In genomic region chr4:26336563-26336962, GRCm38 (mm10) we compare ENCODE assay signal across 27 mouse cellular contexts.
"Had no signal": no experiment of that assay in that cellular context is flagged by ENCODE, and none has a peak within 500 bp of the region (broad histone marks: within the 10 kb centered on the region; RNA-seq: fewer than 3 reads in every experiment).

No protein-coding gene starts in this region.

- H3K9ac ChIP-seq: embryonic facial prominence, embryonic 12.5 days; embryonic facial prominence, embryonic 13.5 days; embryonic facial prominence, embryonic 15.5 days; forebrain, embryonic 12.5 days; forebrain, embryonic 13.5 days; forebrain, embryonic 15.5 days; forebrain, postnatal 0 days had no signal

- H3K4me1 ChIP-seq: embryonic facial prominence, embryonic 10.5 days; embryonic facial prominence, embryonic 12.5 days; embryonic facial prominence, embryonic 13.5 days; embryonic facial prominence, embryonic 15.5 days; forebrain, embryonic 10.5 days; forebrain, embryonic 12.5 days; forebrain, embryonic 13.5 days; forebrain, embryonic 15.5 days had no signal

- DNase-seq: cerebellum, adult 9-10 months; cerebellum, adult 9-11 months; cerebellum, postnatal 10 days; cerebellum, postnatal 14 days; cerebellum, postnatal 25 days; cerebellum, postnatal 36 days; embryo, embryonic 11 days; forebrain, postnatal 0 days; gastrocnemius, adult 2 months; gastrocnemius, postnatal 10 days; gastrocnemius, postnatal 14 days; gastrocnemius, postnatal 25 days; gastrocnemius, postnatal 36 days; heart, adult 11 months; heart, adult 18-20 months; heart, adult 2 months had no signal

- H3K4me3 ChIP-seq: embryonic facial prominence, embryonic 10.5 days; embryonic facial prominence, embryonic 12.5 days; embryonic facial prominence, embryonic 13.5 days; embryonic facial prominence, embryonic 15.5 days; erythroblast, embryonic 14.5 days; forebrain, embryonic 10.5 days; forebrain, embryonic 12.5 days; forebrain, embryonic 13.5 days; forebrain, embryonic 15.5 days; gastrocnemius, adult 2 months; heart, adult 2 months had no signal

- H3K9me3 ChIP-seq: embryonic facial prominence, embryonic 10.5 days; embryonic facial prominence, embryonic 12.5 days; embryonic facial prominence, embryonic 13.5 days; embryonic facial prominence, embryonic 15.5 days; forebrain, embryonic 10.5 days; forebrain, embryonic 12.5 days; forebrain, embryonic 13.5 days; forebrain, embryonic 15.5 days had no signal

- ATAC-seq: forebrain, embryonic 13.5 days; forebrain, embryonic 14.5 days; forebrain, embryonic 15.5 days; forebrain, embryonic 16.5 days; forebrain, postnatal 0 days had no signal

- H3K27ac ChIP-seq: embryonic facial prominence, embryonic 10.5 days; embryonic facial prominence, embryonic 12.5 days; embryonic facial prominence, embryonic 13.5 days; embryonic facial prominence, embryonic 15.5 days; forebrain, embryonic 10.5 days; forebrain, embryonic 12.5 days; forebrain, embryonic 13.5 days; forebrain, embryonic 15.5 days; gastrocnemius, adult 2 months; heart, adult 2 months had no signal

- H3K27me3 ChIP-seq: embryonic facial prominence, embryonic 12.5 days; embryonic facial prominence, embryonic 13.5 days; embryonic facial prominence, embryonic 15.5 days; forebrain, embryonic 12.5 days; forebrain, embryonic 13.5 days; forebrain, embryonic 15.5 days had no signal

- H3K36me3 ChIP-seq: embryonic facial prominence, embryonic 12.5 days; embryonic facial prominence, embryonic 15.5 days; forebrain, embryonic 12.5 days; forebrain, embryonic 15.5 days had no signal
